Mouse (Mus musculus) liver, adult 2 months (tissue): ENCODE data around the gene Sh3tc1. TPM values are rescaled to one million over a fixed set of nuclear protein-coding genes. Genes with fewer than 3 reads are reported as not detected.

Experiments used
- DNase-seq: peaks from one replicate; pipeline ENCODE4 v3.0.0-alpha.2; 2011; ENCODE audit warnings: low read depth, low spot score; ENCODE audit errors: extremely low read depth
- H3K27ac ChIP-seq: fragments of 200-500 bp; replicated peaks from 2 replicates; pipeline ENCODE4 v1.5.1; 2012; ENCODE audit warnings: low read depth, mild to moderate bottlenecking, control low read depth, inconsistent platforms, low read length; ENCODE audit not compliant: insufficient read depth
- H3K27me3 ChIP-seq: fragments of 200-500 bp; 2 replicates; pipeline ENCODE4 v1.6.1; 2012; ENCODE audit warnings: mild to moderate bottlenecking, moderate library complexity, low read length, inconsistent platforms; ENCODE audit not compliant: control insufficient read depth, insufficient read depth
- H3K36me3 ChIP-seq: fragments of 200-500 bp; 2 replicates; pipeline ENCODE4 v1.6.1; 2012; ENCODE audit warnings: low read length, inconsistent platforms; ENCODE audit not compliant: control insufficient read depth, insufficient read depth
- H3K4me1 ChIP-seq: fragments of 200-500 bp; 2 replicates; pipeline ENCODE4 v1.6.1; 2011; ENCODE audit warnings: low read length; ENCODE audit not compliant: control insufficient read depth, insufficient read depth
- H3K4me3 ChIP-seq: fragments of 200-500 bp; 2 replicates; pipeline ENCODE4 v1.5.1; 2011; ENCODE audit warnings: low read depth, mild to moderate bottlenecking, control low read depth, low read length, moderate library complexity; ENCODE audit not compliant: insufficient read depth
- H3K79me2 ChIP-seq: fragments of 200-500 bp; 2 replicates; pipeline ENCODE4 v1.6.1; 2012; ENCODE audit warnings: inconsistent platforms, mild to moderate bottlenecking, low read length, moderate library complexity; ENCODE audit not compliant: control insufficient read depth, insufficient read depth
- H3K9ac ChIP-seq: fragments of 200-500 bp; 2 replicates; pipeline ENCODE4 v1.6.1; 2012; ENCODE audit warnings: low read depth, mild to moderate bottlenecking, control low read depth, inconsistent platforms, low read length
- CTCF ChIP-seq: fragments of 200-500 bp; IDR thresholded peaks from 2 replicates; pipeline ENCODE4 v1.5.1; 2011; ENCODE audit warnings: low read depth, low read length, control low read depth
- POLR2A ChIP-seq: fragments of 200-500 bp; IDR thresholded peaks from 2 replicates; pipeline ENCODE4 v1.6.1; 2011; ENCODE audit warnings: low read length, control low read depth; ENCODE audit not compliant: insufficient read depth; ENCODE audit errors: extremely low read depth
- WGBS: fragments of 180-500 bp; shearing (Covaris S2); methylation state at CpG from one replicate; pipeline ENCODE4 v1.1.7; 2018; 5-methylcytosine and 5-hydroxymethylcytosine counted together
- polyA plus RNA-seq: library from polyadenylated mRNA; depleted of rRNA; stranded (reverse); fragments of >200 nt; gene quantifications from 2 replicates; pipeline ENCODE4 v1.2.3, GENCODE M21; 2012
- total RNA-seq: library from RNA; depleted of rRNA; stranded (reverse); fragments of >200 nt; gene quantifications from 2 replicates; pipeline ENCODE4 v1.2.3, GENCODE M21; 2014

Sh3tc1 gene
- total and polyA plus RNA-seq, 2 experiments: 3.0 to 5.2 TPM

- no peak for DNase-seq
- WGBS: 71% methylated on average over 5 of the region's 5 CpGs
- H3K9ac ChIP-seq: no peak overlapping the region
- TF ChIP-seq CTCF (no peak), POLR2A (no peak)
- no peak overlapping the region for H3K4me3 ChIP-seq
- no peaks in the 10 kb centered on the region for H3K36me3 ChIP-seq
- no peak overlapping the region for H3K27ac ChIP-seq
- H3K27me3 ChIP-seq: no peaks in the 10 kb centered on the region
- H3K4me1 ChIP-seq: peaks cover 3% of the 10 kb centered on the region; the same call in 1 of the 2 replicates
- 0 out of 2 replicates have a peak, but pooled peaks cover 3% of the 10 kb centered on the region for H3K79me2 ChIP-seq
These were observed 15.9 kb downstream of the Sh3tc1 start for GRCm38 (mm10) chr5:35723900-35724299.

- 43% methylated on average over 2 of the region's 2 CpGs for WGBS
- TF ChIP-seq POLR2A: no peak
- no peak for TF ChIP-seq CTCF
- Histone ChIP-seq H3K9ac (no peak overlapping the region), H3K27ac (peak overlapping the region; percentile 46), H3K79me2 (0 out of 2 replicates have a peak, but pooled peaks cover 3% of the 10 kb centered on the region), H3K36me3 (no peaks in the 10 kb centered on the region), H3K4me3 (no peak overlapping the region), H3K4me1 (peaks cover 3% of the 10 kb centered on the region; the same call in 1 of the 2 replicates), H3K27me3 (no peaks in the 10 kb centered on the region)
- DNase-seq: no peak
These were observed 17.1 kb downstream of the Sh3tc1 start for GRCm38 (mm10) chr5:35722654-35723053.

- Histone ChIP-seq H3K27me3 (no peaks in the 10 kb centered on the region), H3K27ac (peak overlapping the region; percentile 21), H3K79me2 (0 out of 2 replicates have a peak, but pooled peaks cover 2% of the 10 kb centered on the region), H3K4me3 (no peak overlapping the region), H3K36me3 (no peaks in the 10 kb centered on the region), H3K4me1 (peaks cover 3% of the 10 kb centered on the region; the same call in 1 of the 2 replicates), H3K9ac (no peak overlapping the region)
- WGBS: 80% methylated on average over 2 of the region's 2 CpGs
- no peak for TF ChIP-seq CTCF
- no peak for TF ChIP-seq POLR2A
- no peak for DNase-seq
These were observed 17.9 kb downstream of the Sh3tc1 start for GRCm38 (mm10) chr5:35721933-35722332.

DNA sequence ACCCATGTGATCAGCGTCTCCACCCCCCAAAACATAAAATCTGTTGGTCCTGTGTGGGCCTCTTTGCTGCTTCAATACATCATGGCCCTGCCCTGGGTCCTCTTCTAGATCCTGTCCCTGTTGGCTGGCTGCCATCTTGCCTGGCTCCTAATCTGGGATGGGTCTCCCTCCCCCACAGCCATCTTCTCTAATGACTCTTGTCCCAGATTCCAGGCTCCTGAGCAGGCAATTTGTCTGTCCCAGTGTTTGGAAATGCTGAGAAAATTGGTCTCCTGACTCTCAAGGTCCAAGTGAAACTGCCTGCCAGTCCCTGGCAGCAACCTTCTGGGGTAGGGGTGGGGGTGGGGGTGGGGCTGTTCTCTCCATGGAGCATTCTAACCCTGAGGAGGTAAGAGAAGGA, 19.9 kb downstream of the Sh3tc1 start:
- Histone ChIP-seq H3K79me2 (no peaks in the 10 kb centered on the region), H3K27me3 (no peaks in the 10 kb centered on the region), H3K27ac (no peak overlapping the region), H3K4me3 (no peak overlapping the region), H3K9ac (no peak overlapping the region), H3K36me3 (no peaks in the 10 kb centered on the region), H3K4me1 (peaks cover 3% of the 10 kb centered on the region; the same call in 1 of the 2 replicates)
- DNase-seq: no peak
- 75% methylated on average over 1 of the region's 1 CpGs for WGBS
- TF ChIP-seq POLR2A (no peak), CTCF (no peak)

- Histone ChIP-seq H3K4me1 (peaks cover 3% of the 10 kb centered on the region; the same call in 1 of the 2 replicates), H3K4me3 (no peak overlapping the region), H3K79me2 (no peaks in the 10 kb centered on the region), H3K27ac (no peak overlapping the region), H3K9ac (no peak overlapping the region), H3K36me3 (no peaks in the 10 kb centered on the region), H3K27me3 (no peaks in the 10 kb centered on the region)
- TF ChIP-seq CTCF: no peak
- TF ChIP-seq POLR2A: no peak
- no peak for DNase-seq
These were observed 20.4 kb downstream of the Sh3tc1 start for GRCm38 (mm10) chr5:35719343-35719742.

DNA sequence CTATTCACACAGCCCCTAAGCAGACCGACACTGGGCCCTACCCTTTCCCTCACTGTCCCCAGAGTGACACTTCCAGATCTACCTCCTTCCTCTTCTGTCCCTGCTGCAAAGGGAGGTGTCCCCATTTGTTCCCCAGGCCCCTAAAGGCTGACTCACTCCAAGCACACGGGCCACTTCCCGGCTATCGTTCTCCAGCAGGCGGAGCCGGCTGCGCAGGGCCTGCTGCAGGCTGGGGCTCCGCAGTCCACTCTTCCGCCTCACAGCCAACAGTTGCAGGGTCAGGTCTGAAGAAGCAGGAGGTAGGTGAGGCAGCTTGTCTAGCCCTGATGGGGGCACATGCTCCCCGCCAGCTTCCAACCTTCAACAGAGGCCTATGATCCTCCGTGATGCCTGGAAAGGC, 21.0 kb downstream of the Sh3tc1 start:
- peaks cover 3% of the 10 kb centered on the region; the same call in 1 of the 2 replicates for H3K4me1 ChIP-seq
- TF ChIP-seq CTCF (no peak), POLR2A (no peak)
- no peaks in the 10 kb centered on the region for H3K36me3 ChIP-seq
- no peak overlapping the region for H3K4me3 ChIP-seq
- no peaks in the 10 kb centered on the region for H3K27me3 ChIP-seq
- no peak overlapping the region for H3K9ac ChIP-seq
- no peak for DNase-seq
- 86% methylated on average over 11 of the region's 11 CpGs for WGBS
- no peaks in the 10 kb centered on the region for H3K79me2 ChIP-seq
- no peak overlapping the region for H3K27ac ChIP-seq
